Mouse (Mus musculus) E14TG2a.4 (cell line): Measurements from ENCODE around the gene Antxrl.

ENCODE experiments used
- H3K27me3 ChIP-seq: 2 replicates; pipeline ENCODE4 v1.6.1; 2014; ENCODE audit warnings: low read length, control low read depth; ENCODE audit not compliant: insufficient read depth
- H3K36me3 ChIP-seq: 2 replicates; pipeline ENCODE4 v1.6.1; 2014; ENCODE audit warnings: low read length, control low read depth; ENCODE audit not compliant: insufficient read depth
- H3K4me1 ChIP-seq: replicated peaks from 2 replicates; pipeline ENCODE4 v1.6.1; 2014; ENCODE audit warnings: low read depth, low read length, control low read depth
- H3K4me3 ChIP-seq: replicated peaks from 2 replicates; pipeline ENCODE4 v1.5.1; 2014; ENCODE audit warnings: mild to moderate bottlenecking, low read length
- H3K9me3 ChIP-seq: 2 replicates; pipeline ENCODE4 v1.6.1; 2014; ENCODE audit warnings: low read length, control low read depth
- CTCF ChIP-seq: conservative IDR thresholded peaks from 2 replicates; pipeline ENCODE4 v1.5.1; 2014; ENCODE audit warnings: low read length
- NANOG ChIP-seq: IDR thresholded peaks from 2 replicates; pipeline ENCODE4 v1.6.1; 2014; ENCODE audit warnings: borderline replicate concordance, low read length, mixed read lengths
- POU5F1 ChIP-seq: IDR thresholded peaks from 2 replicates; pipeline ENCODE4 v1.6.1; 2014; ENCODE audit warnings: low read length, borderline replicate concordance

Gene Antxrl

GRCm38 (mm10) chr14:34052516-34052915 is at the start of gene Antxrl:
Gene Antxrl (plus strand): TSS chr14:34052707.
- peaks cover 5% of the 10 kb centered on the region for H3K27me3 ChIP-seq
- H3K36me3 ChIP-seq: no peaks in the 10 kb centered on the region
- H3K4me3 ChIP-seq: no peak within 1 kb of the TSS
- no peaks in the 10 kb centered on the region for H3K4me1 ChIP-seq
- no peak for TF ChIP-seq CTCF
- no peak for TF ChIP-seq NANOG
- TF ChIP-seq POU5F1: no peak
- H3K9me3 ChIP-seq: no peaks in the 10 kb centered on the region

DNA sequence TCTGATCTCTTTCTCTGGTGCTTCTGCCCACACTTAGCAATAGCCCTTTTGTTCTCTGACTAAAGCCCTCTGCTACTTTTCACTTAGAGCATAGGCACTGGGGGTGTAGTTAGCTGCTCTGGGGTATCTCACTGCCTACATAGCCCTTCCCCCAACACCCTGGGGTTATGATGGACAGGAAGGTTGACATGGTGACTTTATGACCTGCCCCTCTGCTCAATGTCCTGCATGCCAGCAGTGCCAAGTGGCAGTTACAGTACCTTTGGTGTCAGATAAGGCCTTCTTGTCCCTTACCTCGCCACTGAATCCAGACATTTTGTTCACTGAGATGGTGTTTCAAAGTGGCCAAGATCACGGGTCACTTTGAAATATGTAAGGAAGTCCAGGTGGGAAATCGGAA is 37.4 kb upstream of the Antxrl start, which contains the start of gene Gm30083:
TSS of gene Gm30083 (minus strand) at position 120 of the 400 bp plus-strand sequence.
- no peaks in the 10 kb centered on the region; the same call in 1 of the 2 replicates for H3K9me3 ChIP-seq
- H3K4me1 ChIP-seq: no peaks in the 10 kb centered on the region
- no peaks in the 10 kb centered on the region for H3K36me3 ChIP-seq
- H3K27me3 ChIP-seq: no peaks in the 10 kb centered on the region
- TF ChIP-seq POU5F1: no peak
- no peak for TF ChIP-seq CTCF
- TF ChIP-seq NANOG: no peak
- H3K4me3 ChIP-seq: no peak within 1 kb of the TSS

- TF ChIP-seq POU5F1 (no peak), NANOG (no peak), CTCF (no peak)
- no peaks in the 10 kb centered on the region; the same call in 1 of the 2 replicates for H3K9me3 ChIP-seq
Measured at GRCm38 (mm10) chr14:34016381-34016780, 36.1 kb upstream of the Antxrl start, which contains the start of gene Gm5460. Gene Gm5460 (plus strand): TSS chr14:34016758.

GRCm38 (mm10) chr14:34016938-34017337 is 35.6 kb upstream of the Antxrl start:
- no peak overlapping the region for H3K4me3 ChIP-seq
- TF ChIP-seq CTCF (no peak), POU5F1 (no peak), NANOG (no peak)
- H3K4me1 ChIP-seq: no peaks in the 10 kb centered on the region
- no peaks in the 10 kb centered on the region for H3K36me3 ChIP-seq
- H3K9me3 ChIP-seq: no peaks in the 10 kb centered on the region; the same call in 1 of the 2 replicates
- no peaks in the 10 kb centered on the region for H3K27me3 ChIP-seq

More at GRCm38 (mm10) chr14:34016381-34016780, 36.1 kb upstream of the Antxrl start, which contains the start of gene Gm5460:
- Histone ChIP-seq H3K4me1 (no peaks in the 10 kb centered on the region), H3K4me3 (no peak within 1 kb of the TSS), H3K27me3 (no peaks in the 10 kb centered on the region), H3K36me3 (no peaks in the 10 kb centered on the region)

DNA sequence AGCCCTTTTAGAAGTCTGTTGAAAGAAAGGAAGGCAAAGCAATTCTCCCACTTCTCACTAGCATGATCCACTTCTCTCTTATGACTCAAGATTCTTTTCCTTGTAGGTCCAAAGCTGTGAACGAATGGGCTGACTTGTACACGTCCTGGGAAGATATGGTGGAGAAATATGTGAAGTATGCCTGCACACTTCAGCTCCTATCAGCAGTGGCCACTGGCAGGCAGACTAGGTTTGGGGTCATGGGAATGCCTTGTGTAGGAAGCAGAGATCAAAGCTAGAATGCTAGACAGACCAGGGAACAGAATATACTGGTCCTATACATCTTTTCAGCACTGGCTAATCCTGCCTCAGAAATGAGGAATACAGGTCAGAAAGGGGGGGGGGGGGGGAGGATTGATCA is 25.8 kb upstream of the Antxrl start:
- Histone ChIP-seq H3K27me3 (no peaks in the 10 kb centered on the region), H3K9me3 (peaks cover 6% of the 10 kb centered on the region; the same call in 1 of the 2 replicates), H3K4me3 (no peak overlapping the region), H3K36me3 (no peaks in the 10 kb centered on the region), H3K4me1 (no peaks in the 10 kb centered on the region)
- no peak for TF ChIP-seq POU5F1
- no peak for TF ChIP-seq CTCF
- TF ChIP-seq NANOG: no peak

DNA sequence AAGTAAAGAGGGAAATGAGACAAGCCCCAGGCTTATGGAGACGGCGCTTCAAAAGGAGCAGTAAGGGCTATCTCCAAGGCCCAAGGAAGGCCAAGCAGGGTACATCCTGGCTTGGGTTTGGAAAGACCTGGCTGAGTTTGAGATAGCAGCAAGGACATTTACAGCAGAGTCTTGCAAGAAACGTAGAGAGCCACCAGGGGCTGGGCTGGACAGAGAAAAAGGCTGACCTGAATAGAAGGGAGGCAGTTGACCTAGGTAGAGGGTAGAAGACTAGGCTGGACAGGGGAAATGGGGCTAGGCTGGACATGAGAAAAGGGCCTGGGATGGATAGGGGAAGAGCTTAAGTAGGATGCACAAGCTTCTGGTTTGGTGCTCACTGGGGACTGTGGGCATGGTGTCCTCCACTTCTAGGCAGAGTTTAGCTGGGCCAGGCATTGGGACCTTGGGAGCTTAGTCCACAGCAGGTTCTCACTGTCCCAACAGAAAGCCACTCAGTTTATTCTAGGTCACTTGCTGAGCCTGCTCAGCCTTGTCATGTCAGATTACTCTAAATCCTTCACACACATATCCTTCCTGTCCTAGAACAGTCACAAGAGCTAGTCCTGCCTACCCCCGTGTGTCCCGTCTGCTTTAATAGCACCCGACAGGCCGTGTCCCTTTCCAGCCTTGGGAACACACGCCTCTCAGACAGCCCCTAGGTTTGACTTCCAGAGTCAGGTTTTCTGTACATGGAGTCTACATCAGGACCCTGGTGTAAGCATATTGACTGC is 18.5 kb upstream of the Antxrl start:
- Histone ChIP-seq H3K4me3 (no peak overlapping the region), H3K36me3 (no peaks in the 10 kb centered on the region), H3K27me3 (no peaks in the 10 kb centered on the region), H3K9me3 (no peaks in the 10 kb centered on the region), H3K4me1 (no peaks in the 10 kb centered on the region)
- TF ChIP-seq CTCF (no peak), NANOG (no peak), POU5F1 (no peak)

DNA sequence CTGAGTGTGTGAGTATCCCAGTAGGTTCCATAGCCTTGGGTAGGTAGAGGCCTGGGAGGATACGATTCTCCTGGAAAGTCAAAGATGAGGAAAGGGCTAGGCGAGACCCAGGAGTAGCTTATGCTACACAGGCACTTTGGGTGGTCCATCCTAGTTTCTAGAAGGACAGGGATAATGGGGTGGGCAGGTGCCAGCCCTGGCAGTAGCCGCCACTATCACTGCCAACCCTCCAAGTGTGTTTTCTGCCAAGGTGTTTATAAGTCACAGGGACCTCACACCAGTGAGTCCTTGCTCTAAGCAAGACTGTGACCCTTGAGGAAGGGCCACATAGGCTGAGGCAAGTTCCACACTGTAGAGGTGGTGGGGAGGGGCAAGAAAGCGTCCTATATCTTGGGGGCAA is 11.3 kb upstream of the Antxrl start:
- no peaks in the 10 kb centered on the region for H3K27me3 ChIP-seq
- H3K4me3 ChIP-seq: no peak overlapping the region
- H3K36me3 ChIP-seq: no peaks in the 10 kb centered on the region
- H3K9me3 ChIP-seq: no peaks in the 10 kb centered on the region
- H3K4me1 ChIP-seq: no peaks in the 10 kb centered on the region
- TF ChIP-seq CTCF (no peak), NANOG (no peak), POU5F1 (no peak)

DNA sequence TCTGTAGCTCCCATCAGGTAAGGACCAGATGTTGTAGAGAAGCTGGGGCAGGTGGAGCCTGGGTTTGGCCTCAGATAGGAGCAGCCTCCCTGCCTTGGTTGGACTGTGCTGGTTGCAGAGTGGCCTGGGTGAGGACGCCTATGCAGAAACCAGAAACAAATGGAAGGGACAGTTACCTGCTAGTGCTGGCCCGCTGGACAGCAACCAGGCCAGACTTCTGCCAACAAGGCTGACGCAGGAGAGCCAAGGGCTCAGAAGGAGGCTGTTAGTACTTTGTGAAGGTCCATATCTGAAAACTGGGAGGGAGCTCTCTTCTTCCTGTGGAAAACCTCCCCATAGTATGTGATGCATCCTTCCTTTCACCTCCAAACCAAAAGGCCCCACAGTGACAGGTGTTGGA is 9.2 kb upstream of the Antxrl start:
- no peak overlapping the region for H3K4me3 ChIP-seq
- TF ChIP-seq POU5F1: no peak
- no peaks in the 10 kb centered on the region for H3K27me3 ChIP-seq
- H3K9me3 ChIP-seq: no peaks in the 10 kb centered on the region
- no peaks in the 10 kb centered on the region for H3K36me3 ChIP-seq
- H3K4me1 ChIP-seq: no peaks in the 10 kb centered on the region
